Mouse (Mus musculus): ENCODE data around the gene Focad. TPM values are rescaled to one million over a fixed set of nuclear protein-coding genes. Genes with fewer than 3 reads are reported as not detected.

Focad gene
- polyA plus RNA-seq, 1 experiment from 2014 or later: 9.9 TPM

DNA sequence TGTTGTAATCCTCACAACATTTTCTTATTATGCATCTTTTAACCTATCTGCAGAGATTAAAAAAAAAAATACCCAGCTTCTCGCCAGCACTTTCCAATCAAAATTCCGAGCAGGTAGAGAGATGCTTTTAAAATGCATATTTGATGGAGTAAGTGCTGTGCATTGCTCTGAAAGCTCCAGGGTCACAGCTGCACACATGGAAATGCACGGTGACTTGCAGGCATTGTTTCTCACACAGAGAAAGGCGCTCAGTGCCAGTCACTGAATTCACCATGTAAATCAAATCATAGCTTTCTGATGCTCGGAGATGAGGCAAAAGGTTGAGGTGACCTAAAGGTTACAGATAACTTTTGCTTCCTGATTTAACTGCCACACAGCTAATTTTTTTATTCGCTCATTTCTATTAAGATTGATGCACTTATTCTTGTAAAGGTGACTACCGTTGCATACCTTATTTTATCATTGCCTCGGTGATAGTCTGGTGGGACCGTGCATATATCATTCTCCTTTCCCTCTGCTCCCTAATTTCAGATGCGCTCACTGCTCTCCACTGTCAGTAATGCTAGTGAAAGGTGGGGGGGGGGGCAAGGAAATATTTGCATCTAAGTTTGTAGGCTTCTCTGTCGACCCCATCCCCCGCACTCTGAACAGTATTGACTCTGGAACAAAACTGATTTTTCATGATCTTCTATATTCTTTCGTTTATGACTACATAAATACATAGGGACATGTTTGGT is 69.2 kb downstream of the Focad start:
- Histone ChIP-seq H3K9me3 (replicated peaks; ENCODE audit: low read length) (no peaks in the 10 kb centered on the region), H3K4me1 (replicated peaks; ENCODE audit: insufficient read depth, low read length) (no peaks in the 10 kb centered on the region), H3K27ac (no peak overlapping the region), H3K36me3 (ENCODE audit: insufficient read depth, low read length) (0 out of 2 replicates have a peak, but pooled peaks cover 2% of the 10 kb centered on the region), H3K27me3 (ENCODE audit: insufficient read depth, low read length) (no peaks in the 10 kb centered on the region), H3K4me3 (replicated peaks; ENCODE audit: low read depth, low read length) (no peak overlapping the region), H3K9ac (ENCODE audit: low read depth, low read length) (no peak overlapping the region), H3K4me2 (ENCODE audit: low read length) (no peak overlapping the region)
- no peak for DNase-seq (ENCODE audit: low spot score)
- TF ChIP-seq CTCF (IDR thresholded peaks at IDR 0.05; ENCODE audit: low read depth): no peak
- 81% methylated on average over 13 of the region's 13 CpGs for WGBS
- ATAC-seq (replicated peaks; ENCODE audit: low FRiP score, low read depth): no peak

- Histone ChIP-seq H3K4me3 (replicated peaks; ENCODE audit: low read depth, low read length) (no peak overlapping the region), H3K27me3 (ENCODE audit: insufficient read depth, low read length) (no peaks in the 10 kb centered on the region), H3K36me3 (ENCODE audit: insufficient read depth, low read length) (no peaks in the 10 kb centered on the region), H3K27ac (no peak overlapping the region), H3K4me1 (replicated peaks; ENCODE audit: insufficient read depth, low read length) (no peaks in the 10 kb centered on the region; the same call in 1 of the 2 replicates), H3K4me2 (ENCODE audit: low read length) (no peak overlapping the region), H3K9me3 (replicated peaks; ENCODE audit: low read length) (no peaks in the 10 kb centered on the region), H3K9ac (ENCODE audit: low read depth, low read length) (no peak overlapping the region)
- DNase-seq (ENCODE audit: low spot score) (no peak), ATAC-seq (replicated peaks; ENCODE audit: low FRiP score, low read depth) (no peak)
- TF ChIP-seq CTCF (IDR thresholded peaks at IDR 0.05; ENCODE audit: low read depth): no peak
- WGBS: 76% methylated on average over 7 of the region's 7 CpGs
Observed at GRCm38 (mm10) chr4:88167008-88167862, 72.8 kb downstream of the Focad start.

GRCm38 (mm10) chr4:88175058-88175974 is 80.9 kb downstream of the Focad start:
- Histone ChIP-seq H3K27me3 (ENCODE audit: insufficient read depth, low read length) (no peaks in the 10 kb centered on the region), H3K9ac (ENCODE audit: low read depth, low read length) (no peak overlapping the region), H3K4me1 (replicated peaks; ENCODE audit: insufficient read depth, low read length) (no peaks in the 10 kb centered on the region; the same call in 1 of the 2 replicates), H3K27ac (no peak overlapping the region), H3K4me2 (ENCODE audit: low read length) (no peak overlapping the region), H3K4me3 (replicated peaks; ENCODE audit: low read depth, low read length) (no peak overlapping the region), H3K9me3 (replicated peaks; ENCODE audit: low read length) (no peaks in the 10 kb centered on the region), H3K36me3 (ENCODE audit: insufficient read depth, low read length) (no peaks in the 10 kb centered on the region)
- TF ChIP-seq CTCF (IDR thresholded peaks at IDR 0.05; ENCODE audit: low read depth): no peak
- peak; percentile 49 for DNase-seq (ENCODE audit: low spot score)
- WGBS: 47% methylated on average over 6 of the region's 6 CpGs
- no peak for ATAC-seq (replicated peaks; ENCODE audit: low FRiP score, low read depth)

DNA sequence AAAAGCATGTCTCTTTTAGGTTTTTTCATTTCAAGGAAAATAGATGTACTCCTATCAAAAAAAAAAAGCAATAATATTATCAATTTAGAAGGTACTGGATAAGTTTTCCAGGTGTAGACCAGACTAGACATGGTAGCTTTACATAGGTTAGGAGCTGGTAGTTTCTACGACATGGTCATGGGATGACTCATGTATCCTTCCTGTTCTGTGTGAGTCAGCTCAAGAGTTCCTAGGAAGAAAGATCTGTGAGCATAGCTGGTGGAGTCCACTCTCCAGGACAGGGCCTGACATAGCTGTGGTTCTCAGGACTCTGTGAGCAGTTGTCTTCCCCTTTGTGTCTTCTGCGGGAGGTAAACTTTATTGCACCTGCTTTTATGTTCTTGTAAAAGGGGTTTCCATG is 84.9 kb downstream of the Focad start:
- Histone ChIP-seq H3K4me2 (ENCODE audit: low read length) (no peak overlapping the region), H3K27ac (no peak overlapping the region), H3K27me3 (ENCODE audit: insufficient read depth, low read length) (no peaks in the 10 kb centered on the region), H3K36me3 (ENCODE audit: insufficient read depth, low read length) (no peaks in the 10 kb centered on the region), H3K9me3 (replicated peaks; ENCODE audit: low read length) (no peaks in the 10 kb centered on the region), H3K4me3 (replicated peaks; ENCODE audit: low read depth, low read length) (no peak overlapping the region), H3K9ac (ENCODE audit: low read depth, low read length) (no peak overlapping the region), H3K4me1 (replicated peaks; ENCODE audit: insufficient read depth, low read length) (no peaks in the 10 kb centered on the region)
- no peak for TF ChIP-seq CTCF (IDR thresholded peaks at IDR 0.05; ENCODE audit: low read depth)
- whole genome bisulfite sequencing: 79% methylated on average over 2 of the region's 2 CpGs
- ATAC-seq (replicated peaks; ENCODE audit: low FRiP score, low read depth) (no peak), DNase-seq (ENCODE audit: low spot score) (no peak)

DNA sequence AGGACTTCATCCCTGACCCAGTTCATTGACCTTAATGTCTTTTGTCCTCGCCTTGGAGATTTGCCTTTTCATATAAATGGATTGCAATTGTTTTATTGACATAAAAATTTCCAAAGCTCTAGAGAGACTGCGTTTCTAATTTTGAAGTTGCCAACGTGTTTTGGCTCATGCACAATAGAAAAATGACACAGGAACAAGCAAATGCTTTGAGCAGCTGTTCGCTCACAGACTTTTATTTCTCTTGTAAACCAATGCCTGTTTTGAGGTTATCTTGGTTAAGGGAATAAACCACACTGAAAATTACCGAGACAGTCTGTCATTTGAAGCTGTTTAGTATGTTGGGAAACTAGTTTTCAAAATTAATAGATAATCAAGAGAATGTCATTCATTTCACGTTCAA is 89.9 kb downstream of the Focad start:
- ATAC-seq (replicated peaks; ENCODE audit: low FRiP score, low read depth) (no peak), DNase-seq (ENCODE audit: low spot score) (no peak)
- H3K4me1 ChIP-seq (replicated peaks; ENCODE audit: insufficient read depth, low read length): no peaks in the 10 kb centered on the region
- no peak overlapping the region for H3K9ac ChIP-seq (ENCODE audit: low read depth, low read length)
- no peak overlapping the region for H3K4me2 ChIP-seq (ENCODE audit: low read length)
- H3K27me3 ChIP-seq (ENCODE audit: insufficient read depth, low read length): no peaks in the 10 kb centered on the region
- TF ChIP-seq CTCF (IDR thresholded peaks at IDR 0.05; ENCODE audit: low read depth): no peak
- no peaks in the 10 kb centered on the region for H3K36me3 ChIP-seq (ENCODE audit: insufficient read depth, low read length)
- no peak overlapping the region for H3K4me3 ChIP-seq (replicated peaks; ENCODE audit: low read depth, low read length)
- H3K27ac ChIP-seq: no peak overlapping the region
- H3K9me3 ChIP-seq (replicated peaks; ENCODE audit: low read length): no peaks in the 10 kb centered on the region
- 66% methylated on average over 6 of the region's 6 CpGs for WGBS

Measured in kidney, postnatal 0 days (tissue).